Mouse (Mus musculus) forebrain, embryonic 16.5 days (tissue): ENCODE results near the gene Pthlh. TPM values are rescaled to one million over a fixed set of nuclear protein-coding genes. Genes with fewer than 3 reads are reported as not detected.
A peak's percentile ranks its signal among the peaks of the same experiment; 100 is the strongest.

ENCODE experiments used
- ATAC-seq: fragments of 200-750 bp; cut with Nextera tagmentation; 2 replicates; pipeline ENCODE4 v1.8.0; 2017; ENCODE audit warnings: mild to moderate bottlenecking, moderate library complexity
- H3K27ac ChIP-seq: fragments of 300-500 bp; sonication (generic); 2 replicates; pipeline ENCODE4 v1.5.1; 2014; ENCODE audit warnings: low read length, control low read depth
- H3K27me3 ChIP-seq: fragments of 300-500 bp; sonication (generic); replicated peaks from 2 replicates; pipeline ENCODE4 v1.6.1; 2014; ENCODE audit warnings: low read length; ENCODE audit not compliant: control insufficient read depth, insufficient read depth
- H3K36me3 ChIP-seq: fragments of 300-500 bp; sonication (generic); 2 replicates; pipeline ENCODE4 v1.6.1; 2014; ENCODE audit not compliant: control insufficient read depth, insufficient read depth
- H3K4me1 ChIP-seq: fragments of 300-500 bp; sonication (generic); replicated peaks from 2 replicates; pipeline ENCODE4 v1.6.1; 2014; ENCODE audit warnings: low read length; ENCODE audit not compliant: control insufficient read depth, insufficient read depth
- H3K4me2 ChIP-seq: fragments of 300-500 bp; sonication (generic); 2 replicates; pipeline ENCODE4 v1.6.1; 2014; ENCODE audit warnings: mild to moderate bottlenecking, low read length, control low read depth
- H3K4me3 ChIP-seq: fragments of 300-500 bp; sonication (generic); replicated peaks from 2 replicates; pipeline ENCODE4 v1.5.1; 2014; ENCODE audit warnings: mild to moderate bottlenecking, low read length, control low read depth
- H3K9ac ChIP-seq: fragments of 300-500 bp; sonication (generic); replicated peaks from 2 replicates; pipeline ENCODE4 v1.6.1; 2014; ENCODE audit warnings: low read depth, low read length, control low read depth
- H3K9me3 ChIP-seq: fragments of 300-500 bp; sonication (generic); 2 replicates; pipeline ENCODE4 v1.6.1; 2016; ENCODE audit warnings: low read length; ENCODE audit not compliant: control insufficient read depth
- WGBS: fragments of 180-500 bp; shearing (Covaris S2); extraction: QIAGEN DNeasy Blood & Tissue Kit; methylation state at CpG from one replicate; pipeline ENCODE4 v1.1.7; 2014; 5-methylcytosine and 5-hydroxymethylcytosine counted together
- polyA plus RNA-seq: library from polyadenylated mRNA; unstranded; fragments of >200 nt; fragmentation: Nextera tagmentation; extraction: Ambion mirVana; gene quantifications from 2 replicates; pipeline ENCODE4 v1.2.1, GENCODE M21; 2015

Gene Pthlh
- polyA plus RNA-seq, 1 experiment from 2014 or later: 1.1 TPM

- Histone ChIP-seq H3K4me3 (peak overlapping the region; percentile 51), H3K4me2 (peak overlapping the region; percentile 96), H3K27me3 (peaks cover 35% of the 10 kb centered on the region), H3K9ac (peak overlapping the region; percentile 24; the same call in 1 of the 2 replicates), H3K4me1 (peaks cover 15% of the 10 kb centered on the region), H3K27ac (no peak overlapping the region), H3K9me3 (no peaks in the 10 kb centered on the region), H3K36me3 (no peaks in the 10 kb centered on the region)
- WGBS: 0% methylated on average over 21 of the region's 21 CpGs
- ATAC-seq: peak; percentile 47
Measured at GRCm38 (mm10) chr6:147263178-147263577, 805 bp downstream of the Pthlh start.

GRCm38 (mm10) chr6:147261616-147262015, 2.4 kb downstream of the Pthlh start:
- H3K4me1 ChIP-seq: peaks cover 15% of the 10 kb centered on the region
- H3K9me3 ChIP-seq: no peaks in the 10 kb centered on the region
- ATAC-seq: no peak
- H3K36me3 ChIP-seq: no peaks in the 10 kb centered on the region
- WGBS: 5% methylated on average over 3 of the region's 3 CpGs
- H3K9ac ChIP-seq: no peak overlapping the region
- H3K27ac ChIP-seq: no peak overlapping the region
- no peak overlapping the region for H3K4me3 ChIP-seq
- H3K4me2 ChIP-seq: no peak overlapping the region
- peaks cover 25% of the 10 kb centered on the region for H3K27me3 ChIP-seq

GRCm38 (mm10) chr6:147260766-147261165, 3.2 kb downstream of the Pthlh start:
- H3K36me3 ChIP-seq: no peaks in the 10 kb centered on the region
- no peak overlapping the region for H3K4me2 ChIP-seq
- 76% methylated on average over 3 of the region's 3 CpGs for WGBS
- no peak overlapping the region for H3K9ac ChIP-seq
- no peak for ATAC-seq
- no peak overlapping the region for H3K27ac ChIP-seq
- H3K27me3 ChIP-seq: peaks cover 22% of the 10 kb centered on the region
- no peak overlapping the region for H3K4me3 ChIP-seq
- H3K9me3 ChIP-seq: no peaks in the 10 kb centered on the region
- peaks cover 15% of the 10 kb centered on the region for H3K4me1 ChIP-seq

- Histone ChIP-seq H3K4me1 (no peaks in the 10 kb centered on the region), H3K9me3 (no peaks in the 10 kb centered on the region), H3K27me3 (no peaks in the 10 kb centered on the region), H3K36me3 (no peaks in the 10 kb centered on the region), H3K9ac (no peak overlapping the region), H3K4me3 (no peak overlapping the region), H3K4me2 (no peak overlapping the region), H3K27ac (no peak overlapping the region)
- no peak for ATAC-seq
- 74% methylated on average over 3 of the region's 3 CpGs for WGBS
Measured at GRCm38 (mm10) chr6:147247782-147248181, 16.2 kb downstream of the Pthlh start.

DNA sequence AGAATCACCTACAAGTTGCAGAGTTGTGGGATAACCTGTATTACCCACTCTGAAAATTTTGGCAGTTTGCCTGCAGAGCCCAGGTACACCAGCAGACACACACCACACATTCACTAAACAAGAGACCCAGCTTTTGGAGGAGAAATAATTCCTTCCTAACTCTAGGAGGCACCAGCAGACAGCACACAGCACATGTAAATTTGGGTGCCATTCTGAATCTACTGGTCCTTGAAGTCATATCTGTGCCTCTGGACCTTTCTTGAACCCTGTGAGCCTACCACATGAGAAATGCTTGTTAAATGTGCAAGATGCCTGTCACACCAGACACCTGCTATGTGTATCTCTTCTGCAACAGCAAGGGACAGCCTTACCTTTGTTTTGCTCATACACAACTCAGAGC, 19.7 kb downstream of the Pthlh start:
- Histone ChIP-seq H3K36me3 (no peaks in the 10 kb centered on the region), H3K9me3 (no peaks in the 10 kb centered on the region), H3K4me2 (no peak overlapping the region), H3K27me3 (no peaks in the 10 kb centered on the region), H3K9ac (no peak overlapping the region), H3K4me1 (no peaks in the 10 kb centered on the region), H3K4me3 (no peak overlapping the region), H3K27ac (no peak overlapping the region)
- ATAC-seq: no peak

- no peaks in the 10 kb centered on the region for H3K36me3 ChIP-seq
- H3K27ac ChIP-seq: no peak overlapping the region
- H3K27me3 ChIP-seq: no peaks in the 10 kb centered on the region
- WGBS: 51% methylated on average over 5 of the region's 5 CpGs
- H3K9ac ChIP-seq: no peak overlapping the region
- H3K4me2 ChIP-seq: peak overlapping the region; percentile 21; the same call in 1 of the 2 replicates
- H3K4me1 ChIP-seq: no peaks in the 10 kb centered on the region
- ATAC-seq: no peak
- H3K4me3 ChIP-seq: no peak overlapping the region
- H3K9me3 ChIP-seq: no peaks in the 10 kb centered on the region
Measured at GRCm38 (mm10) chr6:147243655-147244054, 20.3 kb downstream of the Pthlh start.

GRCm38 (mm10) chr6:147241541-147241940, 22.4 kb downstream of the Pthlh start:
- WGBS: 83% methylated on average over 3 of the region's 3 CpGs
- no peaks in the 10 kb centered on the region for H3K27me3 ChIP-seq
- no peak overlapping the region for H3K4me2 ChIP-seq
- ATAC-seq: no peak
- no peaks in the 10 kb centered on the region for H3K9me3 ChIP-seq
- no peak overlapping the region for H3K9ac ChIP-seq
- no peaks in the 10 kb centered on the region for H3K36me3 ChIP-seq
- no peaks in the 10 kb centered on the region for H3K4me1 ChIP-seq
- no peak overlapping the region for H3K27ac ChIP-seq
- H3K4me3 ChIP-seq: no peak overlapping the region

DNA sequence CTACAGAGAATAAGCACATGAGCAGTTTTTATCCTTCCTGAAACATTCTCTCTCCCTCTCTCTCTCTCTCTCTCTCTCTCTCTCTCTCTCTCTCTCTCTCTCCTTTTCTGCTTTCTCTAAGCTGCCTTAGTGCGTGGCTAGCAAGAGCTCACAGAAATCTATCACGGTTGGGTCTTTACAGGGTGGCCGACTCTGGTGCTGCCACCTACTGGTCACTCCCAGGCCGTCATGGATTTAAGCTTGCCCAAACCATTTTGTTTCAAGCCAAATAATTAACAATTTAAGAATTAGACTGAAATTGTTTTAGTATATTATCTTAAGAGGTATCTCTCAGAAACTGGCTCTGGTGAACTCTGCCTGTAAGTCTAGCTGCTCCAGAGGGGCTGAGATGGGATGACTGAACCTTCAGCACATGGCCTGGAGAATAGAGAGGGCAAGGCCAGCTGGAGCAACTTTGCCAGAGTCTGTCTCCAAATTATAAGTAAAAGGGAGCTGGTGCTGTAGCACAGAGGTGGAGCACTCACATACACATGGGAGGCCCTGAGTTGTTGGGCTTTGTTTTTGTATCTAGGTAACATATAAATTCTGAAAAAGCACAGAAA, 23.7 kb downstream of the Pthlh start:
- no peaks in the 10 kb centered on the region for H3K4me1 ChIP-seq
- peak; percentile 88 for ATAC-seq
- no peaks in the 10 kb centered on the region for H3K27me3 ChIP-seq
- no peak overlapping the region for H3K4me3 ChIP-seq
- no peaks in the 10 kb centered on the region for H3K36me3 ChIP-seq
- no peaks in the 10 kb centered on the region for H3K9me3 ChIP-seq
- no peak overlapping the region for H3K9ac ChIP-seq
- no peak overlapping the region for H3K27ac ChIP-seq
- WGBS: 0% methylated on average over 4 of the region's 4 CpGs
- no peak overlapping the region for H3K4me2 ChIP-seq

DNA sequence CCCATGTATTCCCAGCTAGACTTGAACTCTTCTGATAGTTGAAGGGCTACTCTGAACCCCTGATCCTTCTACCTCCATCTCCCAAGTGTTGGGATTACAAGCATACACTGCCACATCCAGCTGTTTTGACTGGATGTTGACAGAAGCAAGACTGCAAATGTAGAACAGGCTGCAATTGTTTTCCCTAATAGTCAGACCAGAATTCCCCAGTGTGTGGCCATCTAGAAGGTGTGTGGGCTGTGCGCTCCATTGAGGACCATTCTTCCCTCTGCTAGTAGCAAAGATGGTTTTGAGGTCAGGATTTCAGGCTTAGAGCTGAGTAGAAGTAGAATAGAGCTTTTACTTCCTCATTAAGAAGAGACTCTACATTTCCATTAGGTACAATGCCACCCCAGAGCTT, 37.3 kb downstream of the Pthlh start:
- ATAC-seq: no peak
- 94% methylated on average over 1 of the region's 1 CpGs for WGBS
- Histone ChIP-seq H3K9ac (no peak overlapping the region), H3K4me1 (no peaks in the 10 kb centered on the region), H3K9me3 (no peaks in the 10 kb centered on the region), H3K27ac (no peak overlapping the region), H3K4me3 (no peak overlapping the region), H3K4me2 (no peak overlapping the region), H3K27me3 (no peaks in the 10 kb centered on the region), H3K36me3 (no peaks in the 10 kb centered on the region)

DNA sequence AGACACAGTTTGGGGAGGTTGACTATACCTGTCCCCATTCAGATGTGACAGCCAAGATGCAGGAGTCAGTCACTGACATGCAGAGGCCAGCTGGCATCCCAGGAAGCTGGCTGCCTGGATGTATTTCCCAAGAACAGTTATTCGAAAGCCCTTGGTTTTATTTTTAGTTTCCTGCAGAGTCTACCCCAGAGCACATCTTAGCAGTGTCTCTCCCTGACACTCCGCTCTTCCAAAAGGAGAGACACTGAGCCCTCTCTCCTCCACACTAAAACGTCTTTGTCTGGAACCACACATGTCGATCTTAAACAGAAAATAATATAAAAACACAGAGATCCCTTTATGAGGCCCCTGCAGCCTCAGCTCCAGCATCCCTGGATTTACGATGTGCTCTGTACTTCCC, 44.9 kb downstream of the Pthlh start:
- ATAC-seq: no peak
- Histone ChIP-seq H3K36me3 (no peaks in the 10 kb centered on the region), H3K4me1 (no peaks in the 10 kb centered on the region), H3K9me3 (no peaks in the 10 kb centered on the region), H3K27me3 (no peaks in the 10 kb centered on the region), H3K4me2 (no peak overlapping the region), H3K4me3 (no peak overlapping the region), H3K9ac (no peak overlapping the region), H3K27ac (no peak overlapping the region)
- 81% methylated on average over 5 of the region's 5 CpGs for WGBS
